Mouse (Mus musculus) adrenal gland, postnatal 4 days (tissue): Measurements from ENCODE around the gene Hpd. TPM values are rescaled to one million over a fixed set of nuclear protein-coding genes. Genes with fewer than 3 reads are reported as not detected.
A peak's percentile ranks its signal among the peaks of the same experiment; 100 is the strongest.
"Not testable (repeated sequence)": the region's sequence is repeated elsewhere in the genome, so short reads cannot be mapped to it uniquely, and the experiment has no call there.

Experiments
- DNase-seq, 2 experiments: peaks; one replicate each; pipeline ENCODE4 v3.0.0; 2021 to 2022; ENCODE audit warnings: low spot score in 2 of 2, mixed read lengths in 2 of 2
- long read RNA-seq, 2 experiments: library from polyadenylated mRNA; stranded (forward); transcript quantifications; one replicate each; pipeline ENCODE4 v2.0.0; 2021
- total RNA-seq, 2 experiments: library from RNA; stranded (reverse); gene quantifications; 2 replicates each; pipeline ENCODE4 v1.2.3; 2021

Gene Hpd
- total RNA-seq, result 10 to 100 TPM in 1 of 2 experiments, 1 to 10 TPM in 1; 2.2 to 48.2 TPM
- long read RNA-seq, experiment 1, transcript Hpd-201 (14 exons, 1,404 nt), result major isoform, 49 of 58 reads
- long read RNA-seq, experiment 1, partial matches to known transcripts, result 5 of 58 reads
- long read RNA-seq, experiment 1, other reads (novel, unspliced or antisense), result 4 of 58 reads
- long read RNA-seq, experiment 2, result 0 reads

DNA sequence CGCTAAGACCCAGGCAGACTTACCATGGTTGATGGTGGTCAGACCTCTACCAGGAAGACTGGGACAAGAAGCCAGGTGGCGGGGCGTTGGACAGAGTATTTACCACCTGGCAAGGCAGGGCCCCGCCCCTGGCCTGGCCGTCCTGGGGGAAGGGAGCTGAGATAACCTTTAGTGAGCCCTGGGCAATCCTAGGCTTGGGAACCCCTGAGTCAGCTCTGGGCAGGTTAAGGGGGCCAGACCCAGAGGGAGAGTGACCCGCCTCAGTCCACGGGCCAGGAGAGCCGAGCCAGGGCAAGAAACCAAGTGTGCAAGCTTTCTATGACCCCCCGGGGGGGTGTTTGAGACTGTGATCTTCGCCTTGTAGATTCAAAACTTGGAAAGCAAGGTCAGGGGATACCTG lies at the start of gene Hpd:
Gene Hpd (minus strand): TSS at position 77 of the 400 bp plus-strand sequence.
- no peak for DNase-seq

GRCm38 (mm10) chr5:123232180-123232579 lies 49.7 kb upstream of the Hpd start:
- DNase-seq, result no peak

GRCm38 (mm10) chr5:123229296-123229695 lies 46.8 kb upstream of the Hpd start:
- no peak for DNase-seq

- no peak for DNase-seq
Measured at GRCm38 (mm10) chr5:123228524-123228922, 46.0 kb upstream of the Hpd start.

DNA sequence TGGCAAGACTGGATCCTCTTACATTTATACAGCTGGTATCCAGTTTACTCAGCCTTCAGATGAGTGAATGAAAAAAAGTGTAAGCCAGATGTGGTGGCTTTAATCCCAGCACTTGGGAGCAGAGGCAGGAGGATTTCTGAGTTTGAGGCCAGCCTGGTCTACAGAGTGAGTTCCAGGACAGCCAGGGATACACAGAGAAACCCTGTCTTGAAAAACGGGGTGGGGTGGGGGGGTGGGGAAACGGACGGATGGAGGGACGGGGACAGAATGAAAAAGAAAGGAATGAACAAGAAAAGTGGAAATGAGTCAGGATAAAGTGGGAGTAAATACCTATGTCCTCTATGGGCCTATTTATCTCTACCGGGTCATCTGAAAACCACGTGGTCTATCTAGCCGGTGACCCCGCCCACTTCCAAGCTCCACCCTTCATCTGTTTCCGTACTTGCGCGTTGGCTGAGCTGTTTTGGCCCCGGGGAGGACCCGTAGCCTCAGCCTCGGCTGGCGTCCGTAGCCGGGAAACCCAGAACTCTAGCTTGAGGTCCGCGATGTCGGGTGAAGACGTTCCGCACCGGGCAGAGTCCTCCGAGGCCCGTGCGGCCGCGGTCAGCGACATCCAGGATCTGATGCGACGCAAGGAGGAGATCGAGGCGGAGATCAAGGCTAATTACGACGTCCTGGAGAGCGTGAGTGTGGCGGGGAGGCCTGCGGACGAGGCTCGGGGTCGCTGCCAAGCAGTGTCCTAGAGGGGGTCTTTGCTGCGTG lies 45.4 kb upstream of the Hpd start:
- peak; percentile 88 to 89 for DNase-seq

GRCm38 (mm10) chr5:123226851-123227250 lies 44.3 kb upstream of the Hpd start:
- DNase-seq, result no peak

DNA sequence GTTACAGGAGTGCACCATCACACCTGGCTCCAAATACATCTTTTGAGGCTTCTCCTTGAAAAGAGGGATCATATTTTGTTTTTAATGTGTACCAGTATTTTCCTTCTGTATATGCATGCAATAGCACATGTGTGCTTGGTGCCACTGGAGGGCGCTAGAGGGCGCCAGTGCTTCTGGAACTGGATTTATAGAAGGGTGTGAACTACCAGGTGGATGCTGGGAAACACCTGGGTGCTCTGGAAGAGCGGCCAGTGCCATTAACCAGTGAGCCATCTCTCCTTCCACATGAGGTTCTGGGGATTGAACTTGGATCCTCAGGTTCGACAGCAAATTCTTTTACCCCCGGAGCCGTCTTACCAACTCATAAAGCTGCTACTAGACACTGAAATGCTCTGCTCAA lies 41.3 kb upstream of the Hpd start:
- DNase-seq, result not testable (repeated sequence)

GRCm38 (mm10) chr5:123223051-123223410 lies 40.5 kb upstream of the Hpd start:
- no peak for DNase-seq

GRCm38 (mm10) chr5:123222346-123223050 lies 40.0 kb upstream of the Hpd start:
- DNase-seq, result not testable (repeated sequence)

DNA sequence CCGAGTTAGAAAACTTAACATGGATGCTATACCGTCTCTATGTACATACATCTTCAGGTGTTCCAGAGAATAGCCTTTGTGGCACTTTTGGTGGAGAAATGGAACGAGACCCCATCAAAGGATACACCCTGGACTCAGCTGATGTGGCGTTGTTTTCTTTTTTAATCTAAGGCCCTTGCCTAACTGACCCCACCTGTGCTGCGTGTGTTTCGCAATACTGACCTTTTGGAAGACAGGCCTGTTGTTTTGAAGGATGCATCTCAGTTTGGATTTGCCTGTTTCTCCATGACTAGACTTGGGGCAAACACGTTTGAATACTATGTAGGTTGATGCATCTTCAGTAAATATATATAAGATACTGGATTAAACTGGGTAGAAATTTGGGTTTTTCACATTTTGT lies 21.1 kb upstream of the Hpd start:
- not testable (repeated sequence) for DNase-seq

GRCm38 (mm10) chr5:123202771-123203170 lies 20.2 kb upstream of the Hpd start:
- DNase-seq, result not testable (repeated sequence)

DNA sequence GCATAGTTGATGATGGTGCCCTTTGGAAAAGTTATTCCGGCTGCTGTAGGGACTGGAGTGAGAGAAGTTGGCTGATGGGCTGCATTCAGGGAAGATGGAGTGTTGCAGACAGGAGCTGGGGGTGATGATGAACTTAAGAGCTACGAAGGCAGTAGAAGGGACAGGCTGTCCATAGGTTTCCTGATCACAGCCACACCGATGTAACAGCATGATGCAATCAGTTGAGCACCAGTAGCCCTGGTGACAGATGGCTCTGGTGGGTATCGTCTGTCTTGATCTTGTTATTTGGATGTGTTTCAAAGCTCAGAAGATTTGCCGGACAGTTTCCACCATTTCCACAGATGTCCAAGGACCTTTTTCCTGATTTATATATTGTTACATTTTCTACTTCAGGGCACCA lies 19.5 kb upstream of the Hpd start:
- no peak for DNase-seq

DNA sequence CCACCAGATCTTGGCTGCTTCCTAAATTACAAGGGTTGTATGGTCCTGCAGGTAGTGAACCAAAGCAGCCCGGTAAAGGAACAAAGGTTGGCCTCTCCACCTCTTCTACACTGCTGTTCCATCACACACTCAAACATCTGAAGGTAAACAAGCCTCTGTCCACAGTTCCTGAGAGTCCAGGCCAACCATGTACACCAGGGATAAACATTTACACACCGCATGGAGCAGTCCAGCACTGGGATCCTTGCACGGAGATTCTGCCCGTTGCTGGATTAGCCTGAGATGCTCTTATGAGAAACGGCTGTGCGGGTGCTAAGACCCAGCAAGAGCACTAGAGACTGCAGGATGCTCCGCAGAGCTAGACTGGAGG lies 19.0 kb upstream of the Hpd start:
- DNase-seq, result no peak

DNA sequence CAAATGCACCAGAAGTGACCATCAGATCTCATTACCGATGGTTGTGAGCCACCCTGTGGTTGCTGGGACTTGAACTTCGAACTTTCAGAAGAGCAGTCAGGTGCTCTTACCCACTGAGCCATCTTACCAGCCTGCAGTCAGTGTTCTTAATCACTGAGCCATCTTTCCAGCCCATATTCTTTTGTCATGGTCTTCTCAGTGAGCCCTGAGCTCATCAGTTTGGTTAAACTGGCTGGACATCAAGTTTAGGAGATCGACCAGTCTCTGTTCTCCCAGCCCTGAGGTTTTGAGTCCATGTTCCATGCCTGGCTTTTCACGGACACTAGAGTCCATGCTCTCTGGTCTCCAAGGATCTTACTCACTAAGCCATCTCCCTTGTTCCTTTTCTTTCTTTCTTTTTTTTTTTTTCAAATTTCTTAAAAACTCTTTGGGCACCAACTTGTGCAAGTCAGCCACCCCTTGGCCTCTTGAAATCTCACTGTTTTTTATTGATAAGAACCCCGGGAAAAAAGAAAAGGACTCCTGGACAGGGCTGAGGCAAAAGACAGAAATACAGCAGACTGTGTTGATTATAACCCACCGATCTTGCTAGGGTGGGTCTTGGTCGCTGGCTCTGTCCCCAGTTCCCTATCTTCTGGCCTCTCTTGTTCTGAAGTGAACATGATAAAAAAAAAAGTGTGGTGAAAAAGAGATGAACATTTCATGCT lies 18.4 kb upstream of the Hpd start:
- DNase-seq, result not testable (repeated sequence)

- no peak for DNase-seq
Measured at GRCm38 (mm10) chr5:123198523-123198922, 16.0 kb upstream of the Hpd start.

- no peak for DNase-seq
Measured at GRCm38 (mm10) chr5:123196746-123197145, 14.2 kb upstream of the Hpd start.

- DNase-seq, result no peak
Measured at GRCm38 (mm10) chr5:123195500-123196000, 13.0 kb upstream of the Hpd start.

- no peak for DNase-seq
Measured at GRCm38 (mm10) chr5:123194856-123195255, 12.3 kb upstream of the Hpd start.

DNA sequence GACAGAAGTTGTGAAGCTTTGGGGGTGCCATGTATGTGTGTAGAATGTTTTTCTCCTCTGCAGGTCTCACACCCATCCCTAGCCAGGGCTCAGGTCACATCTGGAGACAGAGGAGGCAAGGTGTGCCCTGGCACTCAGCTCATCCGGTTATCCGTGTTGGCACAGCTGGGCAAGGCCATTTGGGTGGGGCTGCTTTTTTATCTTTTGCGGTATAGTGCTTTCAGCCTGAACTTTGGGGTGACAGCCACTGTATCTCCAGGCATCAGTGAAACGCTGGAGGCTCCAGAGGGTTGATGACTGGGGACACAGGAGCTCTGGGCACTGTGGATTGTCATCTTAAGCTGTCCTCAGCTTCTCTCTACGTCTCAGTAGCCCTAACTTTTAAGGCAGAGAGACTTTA lies 10.9 kb upstream of the Hpd start:
- no peak for DNase-seq

DNA sequence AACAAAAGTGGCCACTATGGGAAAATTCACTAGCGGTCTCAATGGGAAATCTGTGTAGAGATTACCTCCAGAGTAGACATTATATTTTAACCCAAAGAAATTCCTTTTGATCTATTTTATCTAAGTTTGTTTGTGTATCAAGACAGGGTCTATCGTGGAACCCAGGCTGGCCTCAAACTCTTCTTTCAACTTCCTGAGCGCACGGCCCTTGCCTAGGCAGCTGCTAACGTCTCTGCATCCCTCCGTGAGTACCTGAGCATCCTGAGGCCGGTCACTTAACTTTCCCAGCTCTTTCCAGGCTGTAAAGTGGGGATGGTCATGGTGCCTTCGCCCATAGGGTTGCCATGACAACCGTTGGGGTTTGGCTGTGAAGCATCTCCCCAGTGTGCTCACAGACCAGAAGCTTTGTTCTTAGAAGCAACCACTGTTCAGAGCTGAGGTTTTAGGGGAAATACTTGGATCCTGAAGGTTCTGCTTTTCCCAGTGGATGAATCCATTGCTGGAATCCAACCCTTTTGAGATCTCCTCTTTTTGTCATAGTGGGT lies 10.2 kb upstream of the Hpd start:
- no peak for DNase-seq

GRCm38 (mm10) chr5:123191427-123191826 lies 8.9 kb upstream of the Hpd start:
- DNase-seq, result no peak
